Mouse (Mus musculus) frontal cortex, postnatal 25 days (tissue): ENCODE measurements at regions not wholly inside any gene's neighbourhood (a gene's known extent, or its start where the extent isn't known, plus 50 kb on each side); places are given as distances from the start of the nearest gene placed in this dataset.

Source experiments
- DNase-seq, 2 experiments: peaks; one replicate each; pipeline ENCODE4 v3.0.0; 2022; ENCODE audit warnings: low spot score in 2 of 2

- no peak for DNase-seq
Observed at GRCm38 (mm10) chr8:107642241-107642640, 54.0 kb upstream of the Psmd7 start.

DNA sequence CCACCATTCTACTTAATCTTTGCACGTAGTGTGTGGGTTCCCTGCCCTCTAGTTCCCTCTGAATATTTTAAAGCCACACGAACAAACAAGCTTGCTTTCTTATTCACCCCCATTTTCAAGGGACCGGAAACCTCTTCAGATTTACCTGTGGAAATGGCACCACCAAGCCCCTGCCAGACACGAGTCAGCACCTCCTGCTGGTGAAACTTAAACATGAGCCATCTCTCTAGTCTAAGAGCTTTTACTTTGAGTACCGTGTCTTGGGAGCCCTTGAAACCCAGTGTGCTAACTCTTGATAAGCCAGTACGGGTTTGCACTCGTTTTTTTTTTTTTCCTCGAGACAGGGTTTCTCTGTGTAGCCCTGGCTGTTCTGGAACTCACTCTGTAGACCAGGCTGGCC, 59.7 kb upstream of the Psmd7 start:
- DNase-seq, result no peak

- no peak for DNase-seq
Observed at GRCm38 (mm10) chr8:107650306-107650705, 62.0 kb upstream of the Psmd7 start.

DNA sequence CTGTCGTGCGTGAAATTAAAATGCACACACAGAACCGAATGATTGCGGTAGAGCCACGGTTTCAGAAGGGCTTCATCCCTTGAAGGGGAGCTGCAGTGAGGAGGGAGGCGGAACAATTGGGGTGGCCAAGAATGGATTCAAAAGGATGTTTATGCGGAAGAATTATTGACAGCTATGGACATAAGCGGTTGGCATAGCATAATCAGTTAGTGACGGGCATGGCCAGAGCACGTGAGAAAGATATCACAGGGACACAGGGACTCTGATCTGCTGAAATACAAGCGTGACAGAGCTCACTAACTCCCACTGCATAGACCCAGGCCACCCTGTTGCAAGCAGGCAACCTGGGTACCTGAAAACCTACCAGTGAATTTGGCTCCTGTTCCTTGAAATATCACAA, 63.2 kb upstream of the Psmd7 start:
- DNase-seq, result no peak

GRCm38 (mm10) chr8:107652226-107652625, 64.0 kb upstream of the Psmd7 start:
- no peak for DNase-seq

DNA sequence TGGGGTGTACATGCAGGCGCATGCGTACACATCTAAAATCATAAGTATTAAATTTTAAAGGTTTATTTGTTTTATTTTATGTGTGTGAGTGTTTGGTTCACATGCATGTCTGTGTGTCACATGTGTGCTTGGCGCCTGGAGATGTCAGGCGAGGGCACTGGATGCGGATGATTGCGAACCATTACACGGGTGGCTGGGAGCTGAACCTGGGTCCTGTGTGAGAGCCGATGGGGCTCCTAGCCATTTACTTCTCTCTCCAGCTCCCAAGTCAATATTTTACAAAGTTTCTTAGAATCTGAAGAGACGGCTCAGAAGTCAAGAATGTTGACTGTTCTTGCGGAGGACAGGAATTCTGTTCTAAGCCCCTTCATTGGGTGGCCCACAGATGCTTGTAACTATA, 65.4 kb upstream of the Psmd7 start:
- no peak for DNase-seq

GRCm38 (mm10) chr8:107656622-107657021, 68.4 kb upstream of the Psmd7 start:
- no peak for DNase-seq

DNA sequence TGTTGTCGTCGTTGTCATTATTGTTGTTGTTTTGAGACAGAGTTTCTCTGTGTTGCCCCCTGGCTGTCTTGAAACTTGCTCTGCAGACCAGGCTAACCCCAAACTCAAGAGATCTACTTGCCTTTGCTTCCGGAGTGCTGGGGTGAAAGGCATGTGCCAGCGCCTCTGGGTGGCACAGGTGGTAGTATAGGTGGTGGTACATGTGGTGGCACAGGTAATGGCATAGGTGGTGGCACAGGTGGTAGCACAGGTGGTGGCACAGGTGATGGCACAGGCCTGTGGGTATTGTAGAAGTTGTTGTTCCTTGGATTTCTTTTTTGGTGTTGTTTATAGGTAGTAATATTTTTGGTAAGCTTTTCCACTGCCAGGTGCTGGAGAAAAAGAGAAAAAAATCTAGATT, 69.5 kb upstream of the Psmd7 start:
- DNase-seq, result no peak

GRCm38 (mm10) chr8:107658386-107658785, 70.1 kb upstream of the Psmd7 start:
- DNase-seq, result no peak

DNA sequence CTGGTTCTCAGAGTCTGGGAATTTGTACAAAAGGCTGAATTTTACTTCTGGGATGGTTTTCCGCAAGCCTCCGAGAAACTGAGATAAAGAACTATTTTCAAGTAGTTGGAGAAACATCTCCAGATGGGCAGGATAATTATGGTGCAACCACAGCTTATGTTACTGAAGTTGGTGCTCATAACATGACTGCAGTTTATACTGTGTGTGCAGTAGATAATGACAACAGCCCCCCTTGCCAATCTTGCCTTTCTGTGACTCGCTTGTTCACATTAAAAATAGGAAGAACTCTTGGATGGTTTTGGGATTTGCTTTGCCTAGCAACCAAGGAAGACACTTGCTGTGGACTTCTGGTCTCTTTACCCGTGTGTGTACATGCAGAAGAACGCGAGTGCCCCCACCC, 72.4 kb upstream of the Psmd7 start:
- DNase-seq, result no peak

DNA sequence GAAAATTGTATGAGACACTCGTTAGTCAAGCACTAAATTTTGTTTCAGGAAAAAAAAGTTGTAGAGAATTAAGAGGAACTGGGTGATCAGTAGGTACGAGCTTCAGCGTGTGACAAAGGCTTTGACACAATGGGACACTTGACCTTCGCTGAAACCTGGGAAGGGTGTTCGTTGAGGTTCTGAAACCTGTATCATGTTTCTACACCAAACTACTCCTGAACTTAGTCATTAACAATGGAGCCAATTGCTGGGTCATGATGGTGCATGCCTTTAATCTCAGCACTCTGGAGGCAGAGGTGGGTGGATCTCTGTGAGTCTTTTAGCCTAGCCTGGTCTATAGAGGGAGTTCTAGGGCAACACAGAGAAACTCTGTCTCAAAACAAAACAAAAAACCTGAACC, 81.3 kb upstream of the Psmd7 start:
- DNase-seq, result no peak

DNA sequence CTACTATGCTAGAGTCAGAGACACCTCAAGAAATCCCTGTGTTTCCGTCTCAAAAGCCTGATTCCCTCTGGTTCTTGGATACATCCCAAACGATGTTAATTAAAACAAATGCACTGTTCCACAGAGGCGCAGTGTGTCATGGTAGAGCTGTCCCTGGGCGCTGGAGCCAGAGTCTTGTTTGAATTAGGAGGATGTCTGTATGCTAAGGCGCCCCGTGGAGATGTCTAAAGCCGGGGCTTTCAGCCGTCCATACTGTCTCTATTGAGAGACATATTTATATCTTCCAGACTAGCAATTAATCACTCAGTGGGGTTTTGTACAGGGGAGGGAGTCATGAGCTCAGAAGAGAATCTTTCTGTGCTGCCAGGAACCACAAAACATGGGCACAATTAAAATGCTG, 83.2 kb upstream of the Psmd7 start:
- DNase-seq, result no peak

DNA sequence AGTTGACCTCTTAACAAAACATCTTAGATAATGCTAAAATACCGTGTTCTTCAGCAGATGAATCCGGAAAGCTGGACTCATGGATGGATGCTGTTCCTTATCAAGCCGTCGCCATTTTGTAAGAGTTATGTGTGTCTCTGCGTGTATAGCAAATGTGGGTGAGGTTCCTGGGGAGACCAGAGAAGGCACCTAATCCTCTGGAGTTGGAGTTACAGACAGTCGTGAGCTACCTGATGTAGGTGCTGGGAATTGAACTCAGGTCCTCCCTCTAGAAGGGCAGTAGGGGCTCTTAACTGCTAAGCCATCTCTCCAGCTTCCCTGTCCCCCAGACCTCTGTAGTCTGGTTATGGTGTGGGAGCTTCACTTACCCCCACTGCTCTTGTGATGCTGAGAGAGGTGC, 84.4 kb upstream of the Psmd7 start:
- no peak for DNase-seq

- no peak for DNase-seq
Observed at GRCm38 (mm10) chr8:107682066-107682465, 93.8 kb upstream of the Psmd7 start.

GRCm38 (mm10) chr8:107684721-107685691, 96.7 kb upstream of the Psmd7 start:
- peak; percentile 14 to 22 for DNase-seq

DNA sequence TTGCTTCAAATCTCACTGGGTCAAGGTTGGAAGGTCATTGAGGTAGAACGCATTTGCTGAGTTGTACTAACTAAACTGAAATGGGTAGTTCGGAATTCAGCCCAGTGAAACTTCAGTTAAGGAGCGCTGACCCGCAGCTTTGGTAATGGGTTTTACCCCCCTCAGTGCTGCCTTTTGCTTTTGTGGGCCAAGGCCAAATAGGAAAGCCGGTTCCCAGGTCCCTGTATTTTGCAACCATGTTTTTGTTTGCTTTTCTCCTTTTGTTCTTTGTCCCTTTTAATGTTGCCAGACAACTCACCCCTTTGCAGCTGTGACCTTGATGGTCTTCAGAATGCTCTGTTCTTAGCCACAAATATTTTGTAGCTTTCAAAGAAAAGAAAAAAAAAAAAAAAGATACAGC, 98.7 kb upstream of the Psmd7 start:
- DNase-seq, result no peak

GRCm38 (mm10) chr8:107687529-107687928, 99.3 kb upstream of the Psmd7 start:
- no peak for DNase-seq

- DNase-seq, result no peak
Observed at GRCm38 (mm10) chr8:107689020-107689419, 100.8 kb upstream of the Psmd7 start.

- DNase-seq, result no peak
Observed at GRCm38 (mm10) chr8:107691251-107691650, 103.0 kb upstream of the Psmd7 start.

- DNase-seq, result no peak
Observed at GRCm38 (mm10) chr8:107696384-107697346, 108.4 kb upstream of the Psmd7 start.

- no peak for DNase-seq
Observed at GRCm38 (mm10) chr8:107699307-107699706, 111.0 kb upstream of the Psmd7 start.

GRCm38 (mm10) chr8:107699759-107700158, 111.5 kb upstream of the Psmd7 start:
- DNase-seq, result no peak

DNA sequence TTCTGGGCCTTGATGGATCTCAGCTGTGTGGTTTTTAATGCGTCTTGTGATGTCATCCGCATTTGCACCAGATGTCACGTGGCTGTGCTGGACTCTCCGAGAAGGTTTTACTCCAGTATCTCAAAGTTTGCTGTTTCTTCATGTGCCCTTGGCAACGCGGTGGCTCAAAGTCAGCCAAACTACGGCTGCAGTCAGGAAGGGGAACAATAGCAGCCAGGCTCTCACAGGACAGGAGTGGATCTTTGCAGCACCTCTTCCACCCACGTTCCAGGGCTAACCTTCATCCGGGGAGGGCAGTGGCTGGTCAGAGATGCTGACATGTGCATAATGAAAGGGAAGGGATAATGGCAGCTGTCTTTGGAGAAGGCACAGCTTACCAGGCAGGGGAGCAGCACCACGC, 127.6 kb upstream of the Psmd7 start:
- DNase-seq, result no peak
